Mouse (Mus musculus): ENCODE results near the gene Zfp987. TPM values are rescaled to one million over a fixed set of nuclear protein-coding genes. Genes with fewer than 3 reads are reported as not detected.

Gene Zfp987
- 0.79 TPM for total RNA-seq (2023)

DNA sequence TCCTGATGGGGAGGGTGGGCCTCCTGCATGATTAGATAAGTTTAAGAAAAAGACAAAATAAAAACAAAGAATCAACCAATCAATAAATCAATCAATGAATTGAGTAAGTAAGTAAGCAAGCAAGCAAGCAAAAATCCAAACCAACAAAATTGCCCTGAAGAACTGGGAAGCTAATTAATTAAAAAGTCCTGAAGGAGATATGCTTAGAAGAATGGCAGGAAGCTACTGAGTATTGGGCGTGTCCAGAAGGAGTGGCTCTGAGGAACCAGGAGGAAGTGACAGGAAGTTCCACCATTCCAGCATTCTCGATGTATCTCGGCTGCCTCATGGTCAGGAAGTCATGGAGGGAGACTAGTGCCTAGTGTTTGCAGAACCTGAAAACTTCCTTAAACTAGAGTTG, at the start of gene Zfp987:
Gene Zfp987, plus strand, starts transcription at position 301 of the 400 bp plus-strand sequence.

DNA sequence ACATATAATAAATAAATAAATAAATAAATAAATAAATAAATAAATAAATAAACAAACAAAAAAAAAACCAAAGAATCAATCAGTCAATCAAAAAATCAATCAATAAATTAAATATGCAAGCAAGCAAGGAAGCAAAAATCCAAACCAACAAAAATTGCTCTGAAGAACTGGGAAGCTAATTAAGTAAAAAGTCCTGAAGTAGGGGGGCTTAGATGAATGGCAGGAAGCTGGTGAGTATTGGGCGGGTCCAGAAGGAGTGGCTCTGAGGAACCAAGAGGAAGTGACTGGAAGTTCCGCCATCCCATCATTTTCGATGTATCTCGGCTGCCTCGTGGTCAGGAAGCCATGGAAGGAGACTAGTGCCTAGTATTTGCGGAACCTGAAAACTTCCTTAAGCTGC, 59.4 kb downstream of the Zfp987 start, which contains the start of gene Zfp600:
Gene Zfp600, plus strand, starts transcription at position 301 of the 400 bp plus-strand sequence.

Other genes starting within 250 kb of the Zfp987 start
- not detected for gene Zfp986, start 228.5 kb upstream of the Zfp987 start, total RNA-seq (2023)
- not detected for gene Zfp600, start 59.5 kb downstream of the Zfp987 start, total RNA-seq (2023)

All from CD4-positive naive resting alpha-beta T cell, adult 76 days (primary cell).